Mouse (Mus musculus): Measurements from ENCODE around the gene Lasp1.
"Not testable (repeated sequence)": the region's sequence is repeated elsewhere in the genome, so short reads cannot be mapped to it uniquely, and the experiment has no call there.

Gene Lasp1

GRCm38 (mm10) chr11:97824168-97824567 is 25.4 kb downstream of the Lasp1 start:
- no peak for ATAC-seq (ENCODE audit: insufficient number of reproducible peaks, low FRiP score, low TSS enrichment)

- no peak for ATAC-seq (ENCODE audit: insufficient number of reproducible peaks, low FRiP score, low TSS enrichment)
Measured at GRCm38 (mm10) chr11:97824895-97825294, 26.1 kb downstream of the Lasp1 start.

GRCm38 (mm10) chr11:97825295-97825694 is 26.5 kb downstream of the Lasp1 start:
- ATAC-seq (ENCODE audit: insufficient number of reproducible peaks, low FRiP score, low TSS enrichment), result no peak

- no peak for ATAC-seq (ENCODE audit: insufficient number of reproducible peaks, low FRiP score, low TSS enrichment)
Measured at GRCm38 (mm10) chr11:97825971-97826370, 27.2 kb downstream of the Lasp1 start.

- no peak for ATAC-seq (ENCODE audit: insufficient number of reproducible peaks, low FRiP score, low TSS enrichment)
Measured at GRCm38 (mm10) chr11:97826414-97826813, 27.6 kb downstream of the Lasp1 start.

- ATAC-seq (ENCODE audit: insufficient number of reproducible peaks, low FRiP score, low TSS enrichment), result no peak
Measured at GRCm38 (mm10) chr11:97827654-97828053, 28.9 kb downstream of the Lasp1 start.

- no peak for ATAC-seq (ENCODE audit: insufficient number of reproducible peaks, low FRiP score, low TSS enrichment)
Measured at GRCm38 (mm10) chr11:97829365-97829764, 30.6 kb downstream of the Lasp1 start.

- no peak for ATAC-seq (ENCODE audit: insufficient number of reproducible peaks, low FRiP score, low TSS enrichment)
Measured at GRCm38 (mm10) chr11:97829913-97830476, 31.2 kb downstream of the Lasp1 start.

- no peak for ATAC-seq (ENCODE audit: insufficient number of reproducible peaks, low FRiP score, low TSS enrichment)
Measured at GRCm38 (mm10) chr11:97830501-97830900, 31.7 kb downstream of the Lasp1 start.

- no peak for ATAC-seq (ENCODE audit: insufficient number of reproducible peaks, low FRiP score, low TSS enrichment)
Measured at GRCm38 (mm10) chr11:97832001-97832400, 33.2 kb downstream of the Lasp1 start.

GRCm38 (mm10) chr11:97833352-97833751 is 34.6 kb downstream of the Lasp1 start:
- ATAC-seq (ENCODE audit: insufficient number of reproducible peaks, low FRiP score, low TSS enrichment), result no peak

- no peak for ATAC-seq (ENCODE audit: insufficient number of reproducible peaks, low FRiP score, low TSS enrichment)
Measured at GRCm38 (mm10) chr11:97836541-97836940, 37.7 kb downstream of the Lasp1 start.

- not testable (repeated sequence) for ATAC-seq (ENCODE audit: insufficient number of reproducible peaks, low FRiP score, low TSS enrichment)
Measured at GRCm38 (mm10) chr11:97837051-97837450, 38.3 kb downstream of the Lasp1 start.

- ATAC-seq (ENCODE audit: insufficient number of reproducible peaks, low FRiP score, low TSS enrichment), result no peak
Measured at GRCm38 (mm10) chr11:97837641-97838149, 38.9 kb downstream of the Lasp1 start.

GRCm38 (mm10) chr11:97838779-97839440 is 40.1 kb downstream of the Lasp1 start:
- ATAC-seq (ENCODE audit: insufficient number of reproducible peaks, low FRiP score, low TSS enrichment), result no peak

GRCm38 (mm10) chr11:97839441-97840134 is 40.8 kb downstream of the Lasp1 start:
- no peak for ATAC-seq (ENCODE audit: insufficient number of reproducible peaks, low FRiP score, low TSS enrichment)

GRCm38 (mm10) chr11:97840135-97840490 is 41.3 kb downstream of the Lasp1 start:
- no peak for ATAC-seq (ENCODE audit: insufficient number of reproducible peaks, low FRiP score, low TSS enrichment)

GRCm38 (mm10) chr11:97840539-97840954 is 41.7 kb downstream of the Lasp1 start, which contains the start of gene B230217C12Rik:
TSS of gene B230217C12Rik (plus strand) at chr11:97840780.
- peak; percentile 57; the same call in 1 of the 2 replicates for ATAC-seq (ENCODE audit: insufficient number of reproducible peaks, low FRiP score, low TSS enrichment)

GRCm38 (mm10) chr11:97840991-97841661 is 42.3 kb downstream of the Lasp1 start:
- peak; percentile 99 for ATAC-seq (ENCODE audit: insufficient number of reproducible peaks, low FRiP score, low TSS enrichment)

GRCm38 (mm10) chr11:97842001-97842400 is 43.2 kb downstream of the Lasp1 start:
- ATAC-seq (ENCODE audit: insufficient number of reproducible peaks, low FRiP score, low TSS enrichment), result no peak

GRCm38 (mm10) chr11:97850367-97850766 is 51.6 kb downstream of the Lasp1 start:
- ATAC-seq (ENCODE audit: insufficient number of reproducible peaks, low FRiP score, low TSS enrichment), result no peak
